Comparison of ENCODE assay signal across 24 mouse cellular contexts in the genomic region with DNA sequence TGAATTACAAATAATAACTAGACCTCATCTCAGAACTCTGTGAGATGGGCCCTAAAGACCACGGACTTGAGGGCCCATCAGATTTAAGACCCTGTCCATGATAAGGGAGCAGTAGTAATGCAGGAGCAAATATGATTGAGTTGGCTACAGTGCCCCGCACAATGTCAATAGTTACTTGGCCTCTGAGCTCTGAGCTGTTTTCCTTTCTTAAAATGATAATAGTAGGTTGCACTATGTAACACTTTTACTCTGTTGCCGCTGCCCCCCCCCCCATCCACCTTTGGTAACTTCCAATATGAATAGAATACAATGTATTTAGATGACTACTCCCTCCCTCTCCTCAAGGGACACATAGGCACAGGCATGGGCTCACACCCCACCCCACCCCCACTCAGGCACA. TPM values are rescaled to one million over a fixed set of nuclear protein-coding genes. Genes with fewer than 3 reads are reported as not detected.
DNase-seq lines count a peak whose midpoint lies in the region; ATAC-seq and TF ChIP-seq lines count a peak whose summit lies in the region.
"Had no signal": no experiment of that assay in that cellular context is flagged by ENCODE, and none has a peak within 500 bp of the region (broad histone marks: within the 10 kb centered on the region; RNA-seq: fewer than 3 reads in every experiment).

No protein-coding gene starts in this region.

- H3K4me3 ChIP-seq in heart, embryonic 10.5 days = no peak overlapping the region
- no peak overlapping the region for H3K4me3 ChIP-seq in liver, adult 2 months (ENCODE audit: insufficient read depth, low read depth, low read length)
- no peak overlapping the region for H3K4me3 ChIP-seq in stomach, postnatal 0 days (ENCODE audit: low read depth, low read length)
- H3K4me3 ChIP-seq: embryonic facial prominence, embryonic 10.5 days; embryonic facial prominence, embryonic 12.5 days; forebrain, embryonic 13.5 days; forebrain, embryonic 15.5 days had no signal

- WGBS in heart, embryonic 10.5 days = 85% methylated on average over 3 of the region's 3 CpGs
- 33% methylated on average over 3 of the region's 3 CpGs for WGBS in liver, adult 2 months
- 80% methylated on average over 3 of the region's 3 CpGs for WGBS in stomach, postnatal 0 days

- no peak overlapping the region for H3K9ac ChIP-seq in liver, adult 2 months (ENCODE audit: low read depth, low read length)
- H3K9ac ChIP-seq in stomach, postnatal 0 days (ENCODE audit: low read length) = no peak overlapping the region
- H3K9ac ChIP-seq: embryonic facial prominence, embryonic 12.5 days; forebrain, embryonic 13.5 days; forebrain, embryonic 15.5 days had no signal

- TF ChIP-seq CTCF in liver, adult 2 months (IDR thresholded peaks at IDR 0.05; ENCODE audit: low read depth, low read length) = no peak
- TF ChIP-seq CTCF in stomach, postnatal 0 days (IDR thresholded peaks at IDR 0.05; ENCODE audit: low read depth) = no peak

- no peaks in the 10 kb centered on the region for H3K27me3 ChIP-seq in heart, embryonic 10.5 days (ENCODE audit: insufficient read depth, poor library complexity, severe bottlenecking)
- no peaks in the 10 kb centered on the region for H3K27me3 ChIP-seq in liver, adult 2 months (ENCODE audit: control insufficient read depth, insufficient read depth, low read length)
- H3K27me3 ChIP-seq in stomach, postnatal 0 days (ENCODE audit: control insufficient read depth, insufficient read depth, low read length) = no peaks in the 10 kb centered on the region
- H3K27me3 ChIP-seq: CH12.LX; embryonic facial prominence, embryonic 12.5 days; forebrain, embryonic 13.5 days; forebrain, embryonic 15.5 days; Patski had no signal

- no peak overlapping the region for H3K27ac ChIP-seq in heart, embryonic 10.5 days
- peak overlapping the region; percentile 81 for H3K27ac ChIP-seq in liver, adult 2 months (replicated peaks; ENCODE audit: insufficient read depth, low read depth, low read length)
- no peak overlapping the region for H3K27ac ChIP-seq in stomach, postnatal 0 days (replicated peaks)
- H3K27ac ChIP-seq: embryonic facial prominence, embryonic 10.5 days; embryonic facial prominence, embryonic 12.5 days; forebrain, embryonic 13.5 days; forebrain, embryonic 15.5 days had no signal

- no peak for TF ChIP-seq POLR2A in liver, adult 2 months (IDR thresholded peaks at IDR 0.05; ENCODE audit: extremely low read depth, insufficient read depth, low read length)

- no peak for TF ChIP-seq EP300 in stomach, postnatal 0 days (optimal IDR thresholded peaks at IDR 0.05)

- peaks cover 5% of the 10 kb centered on the region for H3K4me1 ChIP-seq in heart, embryonic 10.5 days
- H3K4me1 ChIP-seq in liver, adult 2 months (ENCODE audit: control insufficient read depth, insufficient read depth, low read length) = peaks cover 19% of the 10 kb centered on the region
- no peaks in the 10 kb centered on the region for H3K4me1 ChIP-seq in stomach, postnatal 0 days (replicated peaks; ENCODE audit: control insufficient read depth, insufficient read depth)
- H3K4me1 ChIP-seq: embryonic facial prominence, embryonic 10.5 days; embryonic facial prominence, embryonic 12.5 days; forebrain, embryonic 13.5 days; forebrain, embryonic 15.5 days had no signal

- ATAC-seq in stomach, postnatal 0 days (ENCODE audit: low FRiP score, low TSS enrichment) = peak; percentile 87
- ATAC-seq: activated CD4-positive, CD25-positive, alpha-beta regulatory T cell, adult 4 months; CD4-positive, CD25-positive, alpha-beta regulatory T cell, adult 4 months; forebrain, embryonic 13.5 days; forebrain, embryonic 15.5 days; Patski had no signal

- H3K9me3 ChIP-seq in heart, embryonic 10.5 days = no peaks in the 10 kb centered on the region
- no peaks in the 10 kb centered on the region for H3K9me3 ChIP-seq in stomach, postnatal 0 days (ENCODE audit: control insufficient read depth, low read length)
- H3K9me3 ChIP-seq: embryonic facial prominence, embryonic 10.5 days; embryonic facial prominence, embryonic 12.5 days; forebrain, embryonic 13.5 days; forebrain, embryonic 15.5 days; G1E had no signal

- no peak overlapping the region for H3K4me2 ChIP-seq in stomach, postnatal 0 days (replicated peaks; ENCODE audit: low read depth)
- H3K4me2 ChIP-seq: embryonic facial prominence, embryonic 12.5 days; forebrain, embryonic 13.5 days; forebrain, embryonic 15.5 days had no signal

- H3K36me3 ChIP-seq in heart, embryonic 10.5 days = peaks cover 19% of the 10 kb centered on the region
- peaks cover 10% of the 10 kb centered on the region; the same call in 1 of the 2 replicates for H3K36me3 ChIP-seq in liver, adult 2 months (ENCODE audit: control insufficient read depth, insufficient read depth, low read length)
- peaks cover 7% of the 10 kb centered on the region; the same call in 1 of the 2 replicates for H3K36me3 ChIP-seq in stomach, postnatal 0 days (ENCODE audit: control insufficient read depth, insufficient read depth, low read length)
- H3K36me3 ChIP-seq: G1E had no signal

- peak; percentile 33 for DNase-seq in heart, embryonic 10.5 days (ENCODE audit: low spot score)
- no peak for DNase-seq in heart, adult 9 months (ENCODE audit: low spot score in 2 of 2)
- peak; percentile 76 for DNase-seq in liver, adult 2 months (ENCODE audit: extremely low read depth, low read depth, low spot score)
- DNase-seq in liver = no peak
- DNase-seq in stomach, postnatal 0 days (ENCODE audit: low spot score) = peak; percentile 56
- DNase-seq: adrenal gland, adult 8-10 months; adrenal gland, postnatal 14 days; adrenal gland, postnatal 36 days; B cell, adult 2 months; cerebellum, adult 11-12 months; cerebellum, adult 2 months; cerebellum, adult 9-10 months; cerebellum, postnatal 10 days; cerebellum, postnatal 25 days had no signal

- H3K79me2 ChIP-seq in liver, adult 2 months (ENCODE audit: control insufficient read depth, insufficient read depth, low read length) = no peaks in the 10 kb centered on the region

RNA-seq across cellular contexts. Expression of gene Klhl5, which starts 43.9 kb away (rescaled TPM):
- polyA plus RNA-seq in heart, embryonic 10.5 days (2016; fragmentation: Nextera tagmentation; extraction: Ambion mirVana) = 12.9 and 13.0 TPM in 2 replicates
- 18.5 and 23.8 TPM in 2 replicates for total RNA-seq in liver, adult 2 months (2014; rRNA removed)
- 13.8 and 15.3 TPM in 2 replicates for polyA plus RNA-seq in liver, adult 2 months (2012; rRNA removed)
- polyA plus RNA-seq in stomach, postnatal 0 days (2015; fragmentation: Nextera tagmentation; extraction: Ambion mirVana) = 13.8 and 14.9 TPM in 2 replicates

RNA-seq across cellular contexts. Expression of gene Wdr19, which starts 48.2 kb away (rescaled TPM):
- 7.3 and 8.4 TPM in 2 replicates for polyA plus RNA-seq in heart, embryonic 10.5 days (2016; fragmentation: Nextera tagmentation; extraction: Ambion mirVana)
- total RNA-seq in liver, adult 2 months (2014; rRNA removed) = 2.1 and 2.8 TPM in 2 replicates
- 0.57 and 1.0 TPM in 2 replicates for polyA plus RNA-seq in liver, adult 2 months (2012; rRNA removed)
- polyA plus RNA-seq in stomach, postnatal 0 days (2015; fragmentation: Nextera tagmentation; extraction: Ambion mirVana) = 2.4 and 2.7 TPM in 2 replicates

RNA-seq across cellular contexts. Expression of gene Tmem156, which starts 59.3 kb away (rescaled TPM):
- polyA plus RNA-seq in heart, embryonic 10.5 days (2016; fragmentation: Nextera tagmentation; extraction: Ambion mirVana) = 0.12 and 0.13 TPM in 2 replicates
- total RNA-seq in liver, adult 2 months (2014; rRNA removed) = 0.40 and 0.65 TPM in 2 replicates
- polyA plus RNA-seq in liver, adult 2 months (2012; rRNA removed) = not detected in 2 replicates
- polyA plus RNA-seq in stomach, postnatal 0 days (2015; fragmentation: Nextera tagmentation; extraction: Ambion mirVana) = 1.1 and 1.6 TPM in 2 replicates
- total RNA-seq: adrenal gland, postnatal 36 days had no signal
- polyA plus RNA-seq: embryonic facial prominence, embryonic 12.5 days; forebrain, embryonic 11.5 days; forebrain, embryonic 13.5 days; G1E; Patski had no signal

Comparison
In these comparisons a context has a peak if more than half of its experiments do, and no peak if none do; other contexts are left out.
1. DNase-seq: peak in heart, embryonic 10.5 days (single experiment), liver, adult 2 months (single experiment) and stomach, postnatal 0 days (single experiment); none in heart, adult 9 months (0 of 2) and liver (single experiment).